Mouse (Mus musculus) limb, embryonic 10.5 days (tissue): Measurements from ENCODE around the gene Il1rl1. TPM values are rescaled to one million over a fixed set of nuclear protein-coding genes. Genes with fewer than 3 reads are reported as not detected.

Source experiments
- DNase-seq: peaks from one replicate; pipeline ENCODE4 v3.0.0-alpha.2; 2017; ENCODE audit warnings: low spot score
- H3K27ac ChIP-seq: fragments of 300-500 bp; sonication (generic); 2 replicates; pipeline ENCODE4 v1.5.1; 2016; ENCODE audit warnings: mild to moderate bottlenecking
- H3K27me3 ChIP-seq: fragments of 300-500 bp; sonication (generic); 2 replicates; pipeline ENCODE4 v1.6.1; 2016; ENCODE audit warnings: low read depth, mild to moderate bottlenecking; ENCODE audit not compliant: poor library complexity, severe bottlenecking
- H3K36me3 ChIP-seq: fragments of 300-500 bp; sonication (generic); 2 replicates; pipeline ENCODE4 v1.6.1; 2016; ENCODE audit warnings: mild to moderate bottlenecking, moderate library complexity
- H3K4me1 ChIP-seq: fragments of 300-500 bp; sonication (generic); 2 replicates; pipeline ENCODE4 v1.6.1; 2016
- H3K4me3 ChIP-seq: fragments of 300-500 bp; sonication (generic); 2 replicates; pipeline ENCODE4 v1.5.1; 2016; ENCODE audit warnings: mild to moderate bottlenecking, moderate library complexity
- H3K9me3 ChIP-seq: fragments of 300-500 bp; sonication (generic); replicated peaks from 2 replicates; pipeline ENCODE4 v1.6.1; 2016; ENCODE audit warnings: mild to moderate bottlenecking
- WGBS: fragments of 180-500 bp; shearing (Covaris S2); methylation state at CpG from one replicate; pipeline ENCODE4 v1.1.7; 2016; 5-methylcytosine and 5-hydroxymethylcytosine counted together
- polyA plus RNA-seq: library from polyadenylated mRNA; unstranded; fragments of >200 nt; fragmentation: Nextera tagmentation; extraction: Ambion mirVana; gene quantifications from 2 replicates; pipeline ENCODE4 v1.2.1, GENCODE M21; 2016

Il1rl1 gene
- polyA plus RNA-seq, 1 experiment from 2014 or later, result 0.15 TPM

DNA sequence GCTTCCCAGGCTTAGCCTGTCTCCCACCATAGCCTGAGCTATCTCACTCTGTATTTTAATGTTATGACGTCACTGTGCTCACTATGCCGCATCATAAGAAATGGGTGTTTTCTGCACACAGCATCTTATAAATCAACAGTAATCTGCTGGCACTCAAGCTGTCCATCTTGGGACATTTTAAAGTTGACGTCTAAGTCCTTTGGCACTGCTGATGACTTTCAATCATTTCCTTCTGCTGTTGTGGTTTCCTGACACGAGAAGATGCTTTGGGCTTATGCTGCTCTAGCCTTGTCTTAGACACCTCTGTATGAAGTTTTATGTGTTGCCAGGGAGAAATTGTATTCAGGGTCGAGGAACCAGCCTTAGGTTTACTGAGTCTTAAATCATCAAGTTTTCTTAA is 75.2 kb downstream of the Il1rl1 start:
- H3K27ac ChIP-seq, result no peak overlapping the region
- no peaks in the 10 kb centered on the region for H3K9me3 ChIP-seq
- 83% methylated on average over 5 of the region's 5 CpGs for WGBS
- DNase-seq, result no peak
- no peaks in the 10 kb centered on the region for H3K4me1 ChIP-seq
- H3K4me3 ChIP-seq, result no peak overlapping the region
- no peaks in the 10 kb centered on the region for H3K27me3 ChIP-seq
- no peaks in the 10 kb centered on the region for H3K36me3 ChIP-seq

Other genes starting within 250 kb of the Il1rl1 start
- 0.51 and 0.60 TPM in 2 replicates for gene Il1r1, start 204.5 kb upstream of the Il1rl1 start, polyA plus RNA-seq
- gene Il1rl2, start 105.0 kb upstream of the Il1rl1 start, polyA plus RNA-seq, result 1.3 and 1.5 TPM in 2 replicates
- not detected in 2 replicates for gene Il18r1, start 36.0 kb downstream of the Il1rl1 start, polyA plus RNA-seq
- gene Il18rap, start 85.8 kb downstream of the Il1rl1 start, polyA plus RNA-seq, result 0.24 and 0.31 TPM in 2 replicates
- not detected in 2 replicates for gene Slc9a4, start 150.5 kb downstream of the Il1rl1 start, polyA plus RNA-seq